Mouse (Mus musculus) embryonic facial prominence, embryonic 13.5 days (tissue): ENCODE data around the gene Gm44502. TPM values are rescaled to one million over a fixed set of nuclear protein-coding genes. Genes with fewer than 3 reads are reported as not detected.
"Not testable (repeated sequence)": the region's sequence is repeated elsewhere in the genome, so short reads cannot be mapped to it uniquely, and the experiment has no call there.

Experiments
- ATAC-seq: fragments of 200-750 bp; cut with Nextera tagmentation; 2 replicates; pipeline ENCODE4 v1.8.0; 2017; ENCODE audit warnings: low read depth; ENCODE audit not compliant: insufficient number of reproducible peaks, insufficient read depth, low FRiP score, low TSS enrichment
- H3K27ac ChIP-seq: fragments of 300-500 bp; sonication (generic); 2 replicates; pipeline ENCODE4 v1.5.1; 2015; ENCODE audit warnings: moderate library complexity, mild to moderate bottlenecking, inconsistent platforms
- H3K27me3 ChIP-seq: fragments of 300-500 bp; sonication (generic); 2 replicates; pipeline ENCODE4 v1.6.1; 2015; ENCODE audit warnings: mild to moderate bottlenecking, inconsistent platforms
- H3K36me3 ChIP-seq: fragments of 300-500 bp; sonication (generic); 2 replicates; pipeline ENCODE4 v1.6.1; 2015; ENCODE audit warnings: mild to moderate bottlenecking, inconsistent platforms
- H3K4me1 ChIP-seq: fragments of 300-500 bp; sonication (generic); 2 replicates; pipeline ENCODE4 v1.6.1; 2015; ENCODE audit warnings: inconsistent platforms
- H3K4me2 ChIP-seq: fragments of 300-500 bp; sonication (generic); 2 replicates; pipeline ENCODE4 v1.6.1; 2015; ENCODE audit warnings: moderate library complexity, mild to moderate bottlenecking, inconsistent platforms
- H3K4me3 ChIP-seq: fragments of 300-500 bp; sonication (generic); 2 replicates; pipeline ENCODE4 v1.5.1; 2015; ENCODE audit warnings: mild to moderate bottlenecking, inconsistent platforms
- H3K9ac ChIP-seq: fragments of 300-500 bp; sonication (generic); 2 replicates; pipeline ENCODE4 v1.6.1; 2015; ENCODE audit warnings: mild to moderate bottlenecking, inconsistent platforms
- H3K9me3 ChIP-seq: fragments of 300-500 bp; sonication (generic); 2 replicates; pipeline ENCODE4 v1.6.1; 2016; ENCODE audit warnings: inconsistent platforms
- WGBS: fragments of 180-500 bp; shearing (Covaris S2); methylation state at CpG from one replicate; pipeline ENCODE4 v1.1.7; 2015; ENCODE audit warnings: mixed read lengths; 5-methylcytosine and 5-hydroxymethylcytosine counted together
- polyA plus RNA-seq: library from polyadenylated mRNA; unstranded; fragments of >200 nt; fragmentation: Nextera tagmentation; extraction: Ambion mirVana; gene quantifications from 2 replicates; pipeline ENCODE4 v1.2.1, GENCODE M21; 2015

Gm44502 gene
- polyA plus RNA-seq, 1 experiment from 2014 or later, result not detected

DNA sequence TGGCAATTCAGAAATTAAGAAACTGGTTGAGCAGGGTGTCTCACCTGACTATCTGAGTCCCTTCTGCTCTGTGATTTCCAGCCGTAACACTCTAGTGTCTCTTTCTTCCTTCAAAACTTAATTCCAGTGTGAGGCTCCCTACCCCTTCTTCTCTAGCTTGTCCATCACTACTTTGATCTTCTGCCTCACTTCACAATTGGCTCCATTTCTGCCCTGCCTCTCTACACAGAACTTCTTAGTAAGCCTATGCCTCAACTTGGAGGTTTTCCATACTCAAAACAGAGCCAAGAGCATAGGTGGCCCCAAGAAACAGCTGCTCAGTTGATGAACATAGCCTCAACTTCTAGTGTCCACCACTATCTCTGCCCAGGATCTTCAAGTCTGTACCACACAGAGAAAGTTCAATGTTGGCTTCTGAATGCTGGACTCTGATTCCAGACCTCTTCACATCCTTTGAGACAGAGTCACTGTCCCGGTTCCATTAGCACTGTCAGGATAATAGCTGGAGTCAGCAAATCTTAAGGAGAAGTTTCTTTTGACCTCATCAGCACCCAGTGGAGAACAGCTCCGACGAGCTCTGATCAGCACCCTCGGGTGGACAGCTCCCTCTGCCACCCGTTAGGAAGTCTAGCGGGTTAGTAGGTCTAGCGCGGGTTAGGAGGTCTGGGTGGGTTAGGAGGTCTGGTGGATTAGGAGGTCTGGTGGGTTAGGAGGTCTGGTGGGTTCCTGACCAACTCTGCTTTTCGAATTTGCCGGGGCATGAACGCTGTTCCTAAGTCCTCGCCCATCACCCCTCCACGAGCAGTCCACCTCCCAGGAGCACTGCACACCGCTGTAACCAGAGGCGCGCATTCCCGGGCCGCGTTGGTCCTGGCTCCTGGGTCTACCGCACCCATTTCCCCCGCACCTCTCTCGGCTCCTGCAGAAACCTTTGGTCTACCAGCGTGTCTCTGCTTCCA, 23.7 kb upstream of the Gm44502 start:
- Histone ChIP-seq H3K9me3 (no peaks in the 10 kb centered on the region), H3K4me3 (peak overlapping the region; percentile 52), H3K27ac (no peak overlapping the region), H3K36me3 (no peaks in the 10 kb centered on the region), H3K9ac (no peak overlapping the region), H3K27me3 (peaks cover 31% of the 10 kb centered on the region), H3K4me1 (peaks cover 13% of the 10 kb centered on the region), H3K4me2 (peak overlapping the region; percentile 95)
- ATAC-seq, result 0 out of 2 replicates have a peak, but pooled peaks have one; percentile 33
- 5% methylated on average over 24 of the region's 24 CpGs for WGBS

DNA sequence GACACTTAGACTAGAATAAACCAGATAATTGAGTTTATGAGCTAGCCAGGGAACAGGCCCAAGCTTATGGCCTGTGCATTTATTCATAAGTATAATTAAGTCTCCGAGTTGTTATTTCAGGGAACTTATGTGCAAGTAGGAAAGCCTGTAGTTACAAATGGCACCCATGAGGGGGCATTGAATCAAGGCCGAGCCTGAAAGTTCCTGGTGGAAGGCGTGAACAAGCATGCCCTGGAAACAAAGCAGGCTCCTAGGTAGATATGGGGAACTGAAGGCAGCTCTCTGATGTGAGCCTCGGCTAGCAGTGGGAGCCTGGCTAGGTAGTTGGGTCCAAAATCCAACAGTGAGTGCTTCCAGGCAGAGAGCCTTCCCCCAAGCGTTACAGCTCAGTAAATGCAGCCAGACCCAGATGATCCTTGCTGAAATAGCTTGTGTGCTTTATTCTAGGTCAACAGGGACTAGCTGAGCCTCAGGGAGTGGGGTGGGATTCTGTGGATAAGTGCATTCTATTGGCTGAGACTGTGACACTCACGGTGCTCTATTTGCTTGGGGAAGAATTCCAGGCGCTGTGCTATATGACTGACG, 13.1 kb upstream of the Gm44502 start:
- H3K36me3 ChIP-seq, result no peaks in the 10 kb centered on the region
- H3K9me3 ChIP-seq, result no peaks in the 10 kb centered on the region
- H3K27me3 ChIP-seq, result no peaks in the 10 kb centered on the region
- H3K27ac ChIP-seq, result no peak overlapping the region
- no peak overlapping the region for H3K4me3 ChIP-seq
- H3K9ac ChIP-seq, result no peak overlapping the region
- H3K4me1 ChIP-seq, result no peaks in the 10 kb centered on the region
- 40% methylated on average over 8 of the region's 8 CpGs for WGBS
- no peak overlapping the region for H3K4me2 ChIP-seq
- ATAC-seq, result no peak

DNA sequence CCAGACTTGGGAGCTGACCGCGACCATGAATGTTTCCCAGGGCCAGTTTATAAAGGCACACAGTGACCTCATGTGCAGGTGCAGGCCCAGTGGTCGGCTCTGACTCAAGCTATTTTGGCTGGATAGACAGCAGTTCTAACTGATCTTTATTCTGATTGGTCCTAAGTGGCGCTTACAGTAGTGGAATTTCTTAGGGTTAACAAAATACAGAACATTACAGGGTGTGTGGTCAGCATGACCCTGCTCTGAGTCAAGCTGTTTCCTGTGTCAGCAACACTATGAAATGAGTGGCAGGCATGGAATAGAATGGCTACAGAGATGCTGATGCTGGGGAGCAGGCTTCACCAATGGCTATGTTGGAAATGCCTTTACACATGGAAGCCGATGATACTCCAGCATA, 6.4 kb upstream of the Gm44502 start:
- no peak for ATAC-seq
- H3K4me3 ChIP-seq, result no peak overlapping the region
- no peak overlapping the region for H3K27ac ChIP-seq
- H3K27me3 ChIP-seq, result no peaks in the 10 kb centered on the region
- no peaks in the 10 kb centered on the region for H3K36me3 ChIP-seq
- H3K9me3 ChIP-seq, result no peaks in the 10 kb centered on the region
- H3K4me2 ChIP-seq, result no peak overlapping the region
- WGBS, result 88% methylated on average over 5 of the region's 5 CpGs
- no peak overlapping the region for H3K9ac ChIP-seq
- no peaks in the 10 kb centered on the region for H3K4me1 ChIP-seq

DNA sequence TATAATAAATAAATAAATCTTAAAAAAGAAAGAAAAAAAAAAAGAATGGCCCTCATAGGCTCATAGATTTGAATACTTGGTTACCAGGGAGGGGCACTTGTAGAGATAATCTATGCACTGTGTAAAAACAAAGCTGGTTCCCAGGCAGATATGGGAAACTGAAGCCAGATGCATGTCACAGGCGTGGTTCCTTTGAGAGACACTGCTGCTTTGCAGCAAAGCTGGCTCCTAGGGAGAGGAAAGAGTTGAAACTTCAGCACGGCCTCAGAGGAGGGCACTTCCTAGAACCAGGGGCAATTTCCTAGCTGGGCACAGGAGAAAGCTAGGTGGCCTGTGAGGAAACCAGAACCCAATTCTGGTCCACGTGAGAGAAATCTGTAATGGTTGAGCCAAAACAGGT, 4.6 kb upstream of the Gm44502 start:
- no peaks in the 10 kb centered on the region for H3K4me1 ChIP-seq
- H3K36me3 ChIP-seq, result no peaks in the 10 kb centered on the region
- 57% methylated on average over 3 of the region's 3 CpGs for WGBS
- no peak for ATAC-seq
- no peaks in the 10 kb centered on the region for H3K27me3 ChIP-seq
- no peaks in the 10 kb centered on the region for H3K9me3 ChIP-seq
- H3K4me3 ChIP-seq, result no peak overlapping the region
- no peak overlapping the region for H3K9ac ChIP-seq
- no peak overlapping the region for H3K27ac ChIP-seq
- no peak overlapping the region for H3K4me2 ChIP-seq

DNA sequence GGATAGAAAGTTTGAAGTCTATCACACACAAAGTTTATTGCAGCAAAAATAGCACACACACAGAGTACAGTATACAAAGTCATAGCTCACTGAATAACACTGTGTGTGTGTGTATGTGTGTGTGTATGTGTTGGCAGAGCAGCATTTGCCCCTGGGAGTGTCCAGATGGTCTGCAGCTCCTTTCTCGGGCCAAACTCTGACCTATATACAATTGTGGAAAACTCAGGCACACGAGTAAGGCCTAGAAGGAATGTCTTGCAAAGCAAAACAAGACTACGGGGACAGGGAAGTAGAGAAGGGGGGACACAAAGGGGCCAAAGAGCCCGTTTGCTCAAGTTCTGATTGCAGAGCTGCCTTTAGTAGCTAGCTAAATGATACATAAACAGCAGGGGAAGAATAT, 3.5 kb upstream of the Gm44502 start:
- H3K36me3 ChIP-seq, result peaks cover 1% of the 10 kb centered on the region; the same call in 1 of the 2 replicates

DNA sequence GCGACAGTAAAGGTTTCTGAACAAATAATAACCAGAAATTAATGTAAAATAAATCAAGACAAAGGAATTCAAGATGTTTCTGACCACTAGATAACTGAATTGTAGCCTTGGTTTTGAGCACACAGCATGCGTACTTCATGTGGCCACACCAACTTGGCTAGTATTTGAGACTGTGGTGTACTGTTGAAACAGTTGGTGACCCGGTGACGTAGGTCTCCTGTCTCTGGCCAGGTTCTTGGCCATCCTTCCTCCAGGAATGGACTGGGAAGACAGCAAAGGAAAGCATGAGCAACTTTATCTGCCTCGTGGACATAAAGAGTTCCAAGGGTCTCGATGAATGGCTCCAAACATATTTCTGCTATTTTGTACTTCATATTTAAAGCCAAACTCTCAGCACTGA, 2.3 kb upstream of the Gm44502 start:
- ATAC-seq, result no peak
- peaks cover 9% of the 10 kb centered on the region for H3K4me1 ChIP-seq
- H3K9ac ChIP-seq, result no peak overlapping the region
- H3K4me2 ChIP-seq, result no peak overlapping the region
- H3K27ac ChIP-seq, result no peak overlapping the region
- H3K4me3 ChIP-seq, result no peak overlapping the region
- 92% methylated on average over 6 of the region's 6 CpGs for WGBS
- H3K27me3 ChIP-seq, result no peaks in the 10 kb centered on the region
- H3K36me3 ChIP-seq, result peaks cover 12% of the 10 kb centered on the region
- H3K9me3 ChIP-seq, result no peaks in the 10 kb centered on the region

More for the DNA sequence above, 3.5 kb upstream of the Gm44502 start:
- no peak overlapping the region for H3K9ac ChIP-seq
- H3K9me3 ChIP-seq, result no peaks in the 10 kb centered on the region
- no peak overlapping the region for H3K4me2 ChIP-seq
- WGBS, result 70% methylated on average over 4 of the region's 4 CpGs
- H3K4me3 ChIP-seq, result no peak overlapping the region
- no peaks in the 10 kb centered on the region for H3K27me3 ChIP-seq
- no peak for ATAC-seq
- peaks cover 9% of the 10 kb centered on the region for H3K4me1 ChIP-seq
- H3K27ac ChIP-seq, result no peak overlapping the region

DNA sequence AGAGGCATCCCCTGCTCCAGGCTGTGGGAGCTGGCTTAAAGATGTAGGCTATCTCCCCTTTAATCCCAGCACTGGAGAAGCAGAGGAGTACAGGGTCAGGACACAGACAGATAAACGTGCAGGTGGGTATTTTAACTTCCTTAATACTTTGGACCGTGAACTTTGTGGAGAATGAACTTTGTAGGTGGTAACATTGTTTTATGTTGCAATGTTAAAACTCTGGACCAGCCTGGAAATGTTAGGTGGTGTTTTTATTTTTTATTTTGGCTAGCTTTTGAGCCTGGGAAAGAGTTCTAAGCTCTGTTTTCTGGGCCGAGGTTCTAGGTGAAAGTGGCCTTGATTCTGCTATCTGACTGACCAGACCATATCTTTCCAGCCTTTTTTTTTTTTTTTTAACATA, 1.8 kb upstream of the Gm44502 start:
- no peaks in the 10 kb centered on the region for H3K27me3 ChIP-seq
- ATAC-seq, result no peak
- no peak overlapping the region for H3K4me2 ChIP-seq
- no peak overlapping the region for H3K4me3 ChIP-seq
- 87% methylated on average over 3 of the region's 3 CpGs for WGBS
- no peak overlapping the region for H3K27ac ChIP-seq
- peaks cover 9% of the 10 kb centered on the region for H3K4me1 ChIP-seq
- no peaks in the 10 kb centered on the region for H3K9me3 ChIP-seq
- peaks cover 18% of the 10 kb centered on the region for H3K36me3 ChIP-seq
- H3K9ac ChIP-seq, result no peak overlapping the region

DNA sequence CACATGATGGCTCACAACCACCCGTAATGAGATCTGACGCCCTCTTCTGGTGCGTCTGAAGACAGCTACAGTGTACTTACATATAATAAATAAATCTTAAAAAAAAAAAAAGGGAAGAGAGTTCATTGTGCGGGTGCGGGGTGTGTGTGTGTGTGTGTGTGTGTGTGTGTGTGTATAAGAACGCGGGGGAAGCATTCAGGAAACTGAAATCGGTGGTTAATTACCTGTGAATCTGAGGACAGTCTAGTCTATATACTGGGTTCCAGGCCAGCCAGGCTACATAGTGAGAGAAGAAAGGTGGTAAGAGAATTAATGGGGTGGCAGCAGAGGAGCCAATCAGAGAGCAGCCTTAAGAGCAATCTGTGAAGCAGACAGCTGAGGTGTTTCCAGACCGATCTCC, 1.3 kb upstream of the Gm44502 start:
- Histone ChIP-seq H3K36me3 (peaks cover 23% of the 10 kb centered on the region), H3K4me1 (peaks cover 12% of the 10 kb centered on the region), H3K4me2 (peak overlapping the region; percentile 73; the same call in 1 of the 2 replicates)
- not testable (repeated sequence) for ATAC-seq, H3K9ac ChIP-seq, H3K27me3 ChIP-seq, H3K4me3 ChIP-seq, H3K9me3 ChIP-seq, H3K27ac ChIP-seq
- 80% methylated on average over 9 of the region's 9 CpGs for WGBS

DNA sequence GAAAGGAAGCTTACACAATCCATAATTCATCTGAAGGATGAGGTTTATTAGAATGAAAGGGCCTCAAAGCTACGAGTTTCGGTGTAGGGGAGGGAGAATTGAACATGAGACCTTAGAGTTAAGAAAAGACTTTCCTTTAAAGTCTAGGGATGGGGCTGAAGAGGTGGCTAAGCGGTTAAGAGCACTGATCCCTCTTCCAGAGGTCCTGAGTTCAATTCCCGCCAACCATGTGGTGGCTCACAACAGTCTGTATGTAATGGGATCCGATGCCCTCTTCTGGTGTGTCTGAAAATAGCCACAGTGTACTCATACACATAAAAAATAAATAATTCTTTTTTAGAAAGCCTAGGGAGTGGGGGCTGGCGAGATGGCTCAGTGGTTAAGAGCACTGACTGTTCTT, 845 bp upstream of the Gm44502 start:
- WGBS, result 45% methylated on average over 6 of the region's 6 CpGs
- H3K4me1 ChIP-seq, result peaks cover 16% of the 10 kb centered on the region
- no peak for ATAC-seq
- no peaks in the 10 kb centered on the region for H3K27me3 ChIP-seq
- peak overlapping the region; percentile 81 for H3K9ac ChIP-seq
- H3K36me3 ChIP-seq, result peaks cover 25% of the 10 kb centered on the region
- H3K4me3 ChIP-seq, result peak overlapping the region; percentile 81
- H3K9me3 ChIP-seq, result no peaks in the 10 kb centered on the region
- peak overlapping the region; percentile 73 for H3K4me2 ChIP-seq
- H3K27ac ChIP-seq, result peak overlapping the region; percentile 98

DNA sequence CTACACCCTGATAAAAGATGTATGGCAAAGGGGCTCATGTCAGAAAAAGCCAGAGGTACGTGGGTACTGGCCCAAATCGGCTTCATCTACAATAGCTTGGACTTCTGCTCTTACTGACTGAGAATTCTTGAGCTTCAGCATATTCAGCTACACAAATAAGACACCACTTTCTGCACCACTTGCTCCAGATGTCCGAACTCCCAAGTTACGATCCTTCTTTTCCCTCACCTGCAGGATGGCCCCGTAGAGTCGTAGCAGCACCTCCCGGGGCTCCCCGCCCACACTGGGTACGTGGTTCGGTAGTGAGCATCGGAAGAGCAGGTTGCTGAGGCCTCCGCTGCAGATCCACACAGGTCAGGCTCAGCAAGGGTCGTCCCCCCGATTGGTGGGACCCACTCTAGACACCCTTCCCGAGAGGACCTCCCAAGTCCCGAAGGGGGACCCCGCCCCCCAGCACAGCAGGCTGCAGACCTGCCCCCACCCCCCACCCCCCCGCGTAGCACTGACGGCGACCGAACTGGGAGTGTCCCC, 610 bp downstream of the Gm44502 start:
- Histone ChIP-seq H3K9me3 (no peaks in the 10 kb centered on the region), H3K4me3 (peak overlapping the region; percentile 81), H3K36me3 (peaks cover 33% of the 10 kb centered on the region), H3K27me3 (no peaks in the 10 kb centered on the region), H3K9ac (peak overlapping the region; percentile 81), H3K4me2 (peak overlapping the region; percentile 73), H3K4me1 (peaks cover 16% of the 10 kb centered on the region), H3K27ac (peak overlapping the region; percentile 98)
- peak; percentile 33 for ATAC-seq
- WGBS, result 4% methylated on average over 21 of the region's 22 CpGs

DNA sequence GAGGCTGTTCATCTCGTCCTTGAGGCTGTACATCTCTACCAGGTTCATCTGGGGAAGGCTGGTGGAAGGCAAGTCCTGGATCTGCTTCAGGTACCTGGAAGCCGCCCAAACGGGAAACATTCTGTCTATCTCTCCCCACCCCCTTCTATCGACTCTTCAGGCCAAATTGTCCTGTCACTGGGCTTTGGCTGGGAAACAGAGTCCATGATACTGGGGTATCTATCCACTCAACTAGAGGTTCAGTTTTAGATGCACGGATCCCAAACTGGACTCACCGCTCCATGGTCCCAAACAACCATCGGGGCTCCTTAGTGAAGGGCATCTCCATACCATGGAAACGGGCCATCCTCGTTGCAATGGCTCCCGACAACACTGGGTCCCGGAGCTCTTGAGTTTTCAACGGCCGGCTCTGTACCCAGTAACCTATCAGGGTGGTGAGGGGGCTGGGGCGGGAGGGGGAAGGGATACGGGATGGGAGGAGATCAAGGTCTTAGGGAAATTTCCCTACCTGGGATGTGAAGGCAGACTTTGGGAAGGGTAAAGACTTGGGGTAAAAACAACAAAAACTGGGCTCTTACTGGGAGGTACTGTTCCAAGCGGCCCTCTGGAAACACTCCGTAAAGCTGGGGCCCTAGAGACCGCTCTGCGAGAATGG, 1.2 kb downstream of the Gm44502 start:
- Histone ChIP-seq H3K4me2 (peak overlapping the region; percentile 73), H3K4me1 (peaks cover 16% of the 10 kb centered on the region), H3K27me3 (no peaks in the 10 kb centered on the region), H3K9ac (peak overlapping the region; percentile 81), H3K27ac (no peak overlapping the region), H3K9me3 (no peaks in the 10 kb centered on the region), H3K36me3 (peaks cover 36% of the 10 kb centered on the region), H3K4me3 (peak overlapping the region; percentile 81)
- no peak for ATAC-seq
- WGBS, result 85% methylated on average over 19 of the region's 19 CpGs
